Mouse (Mus musculus) forebrain, embryonic 13.5 days (tissue): ENCODE results near the gene Sema3g. TPM values are rescaled to one million over a fixed set of nuclear protein-coding genes. Genes with fewer than 3 reads are reported as not detected.

Source experiments
- ATAC-seq: fragments of 200-750 bp; cut with Nextera tagmentation; 2 replicates; pipeline ENCODE4 v1.8.0; 2017
- H3K27ac ChIP-seq: fragments of 300-500 bp; sonication (generic); 2 replicates; pipeline ENCODE4 v1.5.1; 2015; ENCODE audit warnings: inconsistent platforms, mild to moderate bottlenecking, moderate library complexity
- H3K27me3 ChIP-seq: fragments of 300-500 bp; sonication (generic); 2 replicates; pipeline ENCODE4 v1.6.1; 2015; ENCODE audit warnings: mild to moderate bottlenecking, inconsistent platforms
- H3K36me3 ChIP-seq: fragments of 300-500 bp; sonication (generic); 2 replicates; pipeline ENCODE4 v1.6.1; 2015; ENCODE audit warnings: mild to moderate bottlenecking, inconsistent platforms; ENCODE audit not compliant: poor library complexity, severe bottlenecking
- H3K4me1 ChIP-seq: fragments of 300-500 bp; sonication (generic); 2 replicates; pipeline ENCODE4 v1.6.1; 2015; ENCODE audit warnings: inconsistent platforms
- H3K4me2 ChIP-seq: fragments of 300-500 bp; sonication (generic); 2 replicates; pipeline ENCODE4 v1.6.1; 2015; ENCODE audit warnings: inconsistent platforms, mild to moderate bottlenecking, moderate library complexity
- H3K4me3 ChIP-seq: fragments of 300-500 bp; sonication (generic); 2 replicates; pipeline ENCODE4 v1.5.1; 2015; ENCODE audit warnings: mild to moderate bottlenecking, inconsistent platforms
- H3K9ac ChIP-seq: fragments of 300-500 bp; sonication (generic); 2 replicates; pipeline ENCODE4 v1.6.1; 2015; ENCODE audit warnings: mild to moderate bottlenecking, inconsistent platforms
- H3K9me3 ChIP-seq: fragments of 300-500 bp; sonication (generic); replicated peaks from 2 replicates; pipeline ENCODE4 v1.6.1; 2016; ENCODE audit warnings: inconsistent platforms
- WGBS: fragments of 180-500 bp; shearing (Covaris S2); methylation state at CpG from one replicate; pipeline ENCODE4 v1.1.7; 2015; 5-methylcytosine and 5-hydroxymethylcytosine counted together
- polyA plus RNA-seq: library from polyadenylated mRNA; unstranded; fragments of >200 nt; fragmentation: Nextera tagmentation; extraction: Ambion mirVana; gene quantifications from 2 replicates; pipeline ENCODE4 v1.2.1, GENCODE M21; 2015

Sema3g gene
- polyA plus RNA-seq, 1 experiment from 2014 or later = 0.58 TPM

GRCm38 (mm10) chr14:31182786-31183290 is 34.8 kb upstream of the Sema3g start:
- Histone ChIP-seq H3K4me1 (no peaks in the 10 kb centered on the region), H3K4me2 (no peak overlapping the region), H3K9ac (no peak overlapping the region), H3K36me3 (peaks cover 98% of the 10 kb centered on the region), H3K4me3 (no peak overlapping the region), H3K27ac (no peak overlapping the region), H3K9me3 (no peaks in the 10 kb centered on the region), H3K27me3 (no peaks in the 10 kb centered on the region)
- ATAC-seq = no peak
- WGBS = 78% methylated on average over 2 of the region's 2 CpGs

- Histone ChIP-seq H3K4me1 (no peaks in the 10 kb centered on the region), H3K4me3 (no peak overlapping the region), H3K27me3 (no peaks in the 10 kb centered on the region), H3K9me3 (no peaks in the 10 kb centered on the region), H3K27ac (no peak overlapping the region), H3K4me2 (no peak overlapping the region), H3K9ac (no peak overlapping the region), H3K36me3 (peaks cover 100% of the 10 kb centered on the region)
- ATAC-seq = no peak
- WGBS = 89% methylated on average over 5 of the region's 5 CpGs
Observed at GRCm38 (mm10) chr14:31183541-31183940, 34.1 kb upstream of the Sema3g start.

- H3K9ac ChIP-seq = no peak overlapping the region
- peaks cover 100% of the 10 kb centered on the region for H3K36me3 ChIP-seq
- no peak overlapping the region for H3K4me2 ChIP-seq
- no peaks in the 10 kb centered on the region for H3K9me3 ChIP-seq
- H3K4me1 ChIP-seq = no peaks in the 10 kb centered on the region
- no peaks in the 10 kb centered on the region for H3K27me3 ChIP-seq
- H3K4me3 ChIP-seq = no peak overlapping the region
- 93% methylated on average over 12 of the region's 12 CpGs for whole genome bisulfite sequencing
- no peak overlapping the region for H3K27ac ChIP-seq
- no peak for ATAC-seq
Observed at GRCm38 (mm10) chr14:31184195-31184594, 33.5 kb upstream of the Sema3g start.

- Histone ChIP-seq H3K27me3 (no peaks in the 10 kb centered on the region), H3K36me3 (peaks cover 100% of the 10 kb centered on the region), H3K4me1 (no peaks in the 10 kb centered on the region), H3K4me3 (no peak overlapping the region), H3K9ac (no peak overlapping the region), H3K9me3 (no peaks in the 10 kb centered on the region), H3K4me2 (no peak overlapping the region), H3K27ac (no peak overlapping the region)
- WGBS = 88% methylated on average over 4 of the region's 4 CpGs
- ATAC-seq = no peak
Observed at GRCm38 (mm10) chr14:31186656-31187055, 31.0 kb upstream of the Sema3g start.

GRCm38 (mm10) chr14:31188771-31189181 is 28.9 kb upstream of the Sema3g start:
- Histone ChIP-seq H3K36me3 (peaks cover 100% of the 10 kb centered on the region), H3K27ac (no peak overlapping the region), H3K4me1 (no peaks in the 10 kb centered on the region), H3K27me3 (no peaks in the 10 kb centered on the region), H3K9me3 (no peaks in the 10 kb centered on the region), H3K4me2 (no peak overlapping the region), H3K9ac (no peak overlapping the region), H3K4me3 (no peak overlapping the region)
- WGBS = 62% methylated on average over 6 of the region's 6 CpGs
- no peak for ATAC-seq

GRCm38 (mm10) chr14:31189348-31189747 is 28.3 kb upstream of the Sema3g start:
- H3K4me1 ChIP-seq = no peaks in the 10 kb centered on the region
- peaks cover 100% of the 10 kb centered on the region for H3K36me3 ChIP-seq
- no peaks in the 10 kb centered on the region for H3K27me3 ChIP-seq
- H3K9ac ChIP-seq = no peak overlapping the region
- 94% methylated on average over 3 of the region's 3 CpGs for WGBS
- no peak overlapping the region for H3K4me3 ChIP-seq
- H3K4me2 ChIP-seq = no peak overlapping the region
- H3K27ac ChIP-seq = no peak overlapping the region
- ATAC-seq = no peak
- H3K9me3 ChIP-seq = no peaks in the 10 kb centered on the region

GRCm38 (mm10) chr14:31191936-31192335 is 25.7 kb upstream of the Sema3g start:
- Histone ChIP-seq H3K27me3 (no peaks in the 10 kb centered on the region), H3K4me2 (no peak overlapping the region), H3K9me3 (no peaks in the 10 kb centered on the region), H3K27ac (no peak overlapping the region), H3K4me3 (no peak overlapping the region), H3K36me3 (peaks cover 87% of the 10 kb centered on the region), H3K4me1 (0 out of 2 replicates have a peak, but pooled peaks cover 3% of the 10 kb centered on the region), H3K9ac (no peak overlapping the region)
- no peak for ATAC-seq
- WGBS = 79% methylated on average over 2 of the region's 2 CpGs

GRCm38 (mm10) chr14:31193791-31194190 is 23.9 kb upstream of the Sema3g start:
- Histone ChIP-seq H3K27ac (no peak overlapping the region; the same call in 1 of the 2 replicates), H3K4me3 (no peak overlapping the region), H3K9ac (no peak overlapping the region), H3K9me3 (no peaks in the 10 kb centered on the region), H3K36me3 (peaks cover 84% of the 10 kb centered on the region), H3K4me2 (no peak overlapping the region), H3K27me3 (no peaks in the 10 kb centered on the region), H3K4me1 (peaks cover 12% of the 10 kb centered on the region; the same call in 1 of the 2 replicates)
- ATAC-seq = no peak
- WGBS = 75% methylated on average over 7 of the region's 7 CpGs

- H3K9ac ChIP-seq = no peak overlapping the region
- no peak overlapping the region for H3K4me2 ChIP-seq
- peaks cover 12% of the 10 kb centered on the region; the same call in 1 of the 2 replicates for H3K4me1 ChIP-seq
- H3K27ac ChIP-seq = no peak overlapping the region
- H3K27me3 ChIP-seq = no peaks in the 10 kb centered on the region
- H3K9me3 ChIP-seq = no peaks in the 10 kb centered on the region
- no peak overlapping the region for H3K4me3 ChIP-seq
- no peak for ATAC-seq
- H3K36me3 ChIP-seq = peaks cover 84% of the 10 kb centered on the region
- 98% methylated on average over 2 of the region's 2 CpGs for WGBS
Observed at GRCm38 (mm10) chr14:31194441-31194840, 23.2 kb upstream of the Sema3g start.

GRCm38 (mm10) chr14:31194891-31195513 is 22.7 kb upstream of the Sema3g start:
- no peak overlapping the region for H3K4me2 ChIP-seq
- 88% methylated on average over 14 of the region's 14 CpGs for WGBS
- ATAC-seq = no peak
- H3K9ac ChIP-seq = no peak overlapping the region
- no peak overlapping the region for H3K27ac ChIP-seq
- no peaks in the 10 kb centered on the region for H3K9me3 ChIP-seq
- no peak overlapping the region for H3K4me3 ChIP-seq
- H3K36me3 ChIP-seq = peaks cover 84% of the 10 kb centered on the region
- peaks cover 12% of the 10 kb centered on the region; the same call in 1 of the 2 replicates for H3K4me1 ChIP-seq
- no peaks in the 10 kb centered on the region for H3K27me3 ChIP-seq

GRCm38 (mm10) chr14:31195521-31195920 is 22.1 kb upstream of the Sema3g start:
- no peak overlapping the region for H3K4me3 ChIP-seq
- H3K4me1 ChIP-seq = peaks cover 12% of the 10 kb centered on the region; the same call in 1 of the 2 replicates
- H3K9me3 ChIP-seq = no peaks in the 10 kb centered on the region
- H3K27ac ChIP-seq = no peak overlapping the region
- no peaks in the 10 kb centered on the region for H3K27me3 ChIP-seq
- WGBS = 98% methylated on average over 4 of the region's 4 CpGs
- H3K36me3 ChIP-seq = peaks cover 84% of the 10 kb centered on the region
- no peak overlapping the region for H3K4me2 ChIP-seq
- no peak for ATAC-seq
- H3K9ac ChIP-seq = no peak overlapping the region

GRCm38 (mm10) chr14:31195968-31196367 is 21.7 kb upstream of the Sema3g start:
- no peaks in the 10 kb centered on the region for H3K27me3 ChIP-seq
- H3K36me3 ChIP-seq = peaks cover 84% of the 10 kb centered on the region
- H3K4me1 ChIP-seq = peaks cover 12% of the 10 kb centered on the region; the same call in 1 of the 2 replicates
- no peak overlapping the region for H3K4me3 ChIP-seq
- H3K9ac ChIP-seq = no peak overlapping the region
- H3K9me3 ChIP-seq = no peaks in the 10 kb centered on the region
- no peak for ATAC-seq
- no peak overlapping the region for H3K27ac ChIP-seq
- no peak overlapping the region for H3K4me2 ChIP-seq
